Mouse (Mus musculus): ENCODE data around the gene Vamp8. TPM values are rescaled to one million over a fixed set of nuclear protein-coding genes. Genes with fewer than 3 reads are reported as not detected.

The Vamp8 gene
- polyA plus RNA-seq, 1 experiment, result 57.0 TPM

DNA sequence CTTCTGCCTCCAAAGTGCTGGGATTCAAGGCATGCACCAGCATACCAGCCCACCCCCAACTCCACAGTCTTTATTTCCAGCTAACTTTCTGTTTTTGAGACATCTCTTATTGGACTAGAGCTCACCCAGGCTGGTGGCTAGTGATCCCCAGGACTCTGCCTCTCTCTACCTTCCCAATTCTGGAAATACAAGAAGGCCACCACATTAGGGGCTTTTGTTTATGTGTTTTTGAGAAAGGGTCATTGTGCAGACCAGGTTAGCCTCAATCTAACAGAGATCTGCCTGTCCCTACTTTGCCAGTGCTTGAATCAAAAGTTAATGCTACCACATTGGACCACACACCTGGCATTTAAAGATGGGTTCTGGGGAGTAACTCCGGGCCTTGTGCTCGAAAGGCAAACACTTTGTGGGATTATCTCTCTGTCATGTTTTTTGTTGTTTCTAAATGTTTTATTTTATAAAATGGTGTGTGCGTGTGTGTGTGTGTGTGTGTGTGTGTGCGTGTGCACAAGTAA lies 23.0 kb downstream of the Vamp8 start:
- H3K4me3 ChIP-seq (replicated peaks; ENCODE audit: insufficient read depth, low read depth, low read length), result no peak overlapping the region
- TF ChIP-seq POLR2A (IDR thresholded peaks at IDR 0.05; ENCODE audit: borderline replicate concordance, insufficient read depth, low read length) (no peak), CTCF (IDR thresholded peaks at IDR 0.05; ENCODE audit: borderline replicate concordance, insufficient read depth, low read depth, low read length) (no peak)
- no peaks in the 10 kb centered on the region for H3K27me3 ChIP-seq (ENCODE audit: control insufficient read depth, insufficient read depth, low read length)
- no peak for DNase-seq
- 69% methylated on average over 4 of the region's 4 CpGs for WGBS
- H3K4me1 ChIP-seq (ENCODE audit: control insufficient read depth, insufficient read depth, low read length), result no peaks in the 10 kb centered on the region
- no peak overlapping the region for H3K27ac ChIP-seq (ENCODE audit: insufficient read depth, low read length)

DNA sequence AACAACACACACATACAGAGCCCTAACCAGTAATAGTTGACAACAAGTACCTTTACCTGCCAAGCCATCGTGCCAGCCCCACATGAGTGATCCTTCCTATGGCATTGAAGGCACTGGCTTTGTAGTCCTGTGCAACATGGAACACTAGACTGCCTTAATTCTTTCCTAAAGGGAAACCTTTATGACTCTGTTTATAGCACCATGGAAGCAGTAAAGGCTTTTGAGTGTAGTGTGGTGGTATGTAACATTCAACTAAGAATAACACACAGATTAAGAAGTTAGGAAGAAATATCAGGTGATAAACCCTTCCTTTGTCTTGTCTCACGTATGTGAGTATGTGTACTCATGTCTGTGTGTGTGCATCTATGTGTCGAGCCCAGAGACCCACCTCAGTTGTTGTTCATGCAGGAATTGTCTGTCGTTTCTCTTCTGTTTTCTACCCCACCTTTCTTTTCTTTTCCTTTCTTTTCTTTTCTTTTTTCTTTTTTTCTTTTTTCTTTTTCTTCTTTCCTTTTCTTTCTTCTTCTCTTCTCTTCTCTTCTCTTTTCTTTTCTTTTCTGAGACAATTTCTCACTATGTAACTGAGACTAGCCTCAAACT lies 23.6 kb downstream of the Vamp8 start, which contains the start of gene Rnf181:
TSS of gene Rnf181 (minus strand) at position 113 of the 600 bp plus-strand sequence.
- no peak for DNase-seq
- no peak within 1 kb of the TSS for H3K27ac ChIP-seq (ENCODE audit: insufficient read depth, low read length)
- H3K27me3 ChIP-seq (ENCODE audit: control insufficient read depth, insufficient read depth, low read length), result no peaks in the 10 kb centered on the region
- H3K4me1 ChIP-seq (ENCODE audit: control insufficient read depth, insufficient read depth, low read length), result no peaks in the 10 kb centered on the region
- 60% methylated on average over 4 of the region's 4 CpGs for WGBS
- TF ChIP-seq POLR2A (IDR thresholded peaks at IDR 0.05; ENCODE audit: borderline replicate concordance, insufficient read depth, low read length) (no peak), CTCF (IDR thresholded peaks at IDR 0.05; ENCODE audit: borderline replicate concordance, insufficient read depth, low read depth, low read length) (no peak)
- H3K4me3 ChIP-seq (replicated peaks; ENCODE audit: insufficient read depth, low read depth, low read length), result no peak within 1 kb of the TSS

DNA sequence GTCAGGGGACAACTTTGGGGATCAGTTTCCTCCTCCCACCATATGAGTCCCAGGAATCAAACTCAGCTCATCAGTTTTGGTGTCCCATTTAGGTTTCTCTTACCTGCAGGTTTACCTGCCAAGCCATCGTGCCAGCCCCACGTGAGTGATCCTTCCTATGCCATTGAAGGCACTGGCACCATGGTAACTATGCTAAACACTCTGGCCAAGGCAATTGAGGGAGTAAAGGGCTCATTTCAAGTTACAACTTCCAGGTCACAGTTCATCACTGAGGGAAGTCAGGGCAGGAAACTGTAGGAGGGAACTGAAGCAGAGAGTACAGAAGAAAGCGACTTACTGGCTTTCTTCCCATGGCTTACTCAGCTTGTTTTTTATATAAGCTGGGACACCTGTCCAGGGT lies 24.2 kb downstream of the Vamp8 start:
- no peak for DNase-seq
- Histone ChIP-seq H3K4me3 (replicated peaks; ENCODE audit: insufficient read depth, low read depth, low read length) (no peak overlapping the region), H3K4me1 (ENCODE audit: control insufficient read depth, insufficient read depth, low read length) (peaks cover 3% of the 10 kb centered on the region; the same call in 1 of the 2 replicates), H3K27ac (ENCODE audit: insufficient read depth, low read length) (no peak overlapping the region), H3K27me3 (ENCODE audit: control insufficient read depth, insufficient read depth, low read length) (no peaks in the 10 kb centered on the region)
- no peak for TF ChIP-seq CTCF (IDR thresholded peaks at IDR 0.05; ENCODE audit: borderline replicate concordance, insufficient read depth, low read depth, low read length)
- no peak for TF ChIP-seq POLR2A (IDR thresholded peaks at IDR 0.05; ENCODE audit: borderline replicate concordance, insufficient read depth, low read length)
- WGBS, result 54% methylated on average over 3 of the region's 3 CpGs

DNA sequence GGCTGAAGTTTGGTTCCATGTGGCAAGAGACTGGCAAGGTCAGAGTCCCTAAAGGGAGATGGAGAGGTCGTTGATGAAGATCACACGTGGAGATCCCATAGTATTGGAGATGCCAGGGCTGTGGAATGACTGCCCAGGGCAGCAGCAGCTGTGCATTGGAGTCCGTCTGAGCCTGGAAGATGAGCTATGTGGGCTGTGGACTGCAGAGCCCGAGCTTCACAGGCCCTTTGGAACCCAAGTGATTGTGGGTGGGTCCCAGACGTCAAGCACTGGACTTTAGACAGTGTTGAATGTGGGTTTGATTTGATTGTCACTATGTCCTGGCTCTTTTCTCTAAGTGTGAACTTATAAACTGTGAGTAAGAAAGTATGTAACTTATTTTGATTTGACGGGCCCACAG lies 25.5 kb downstream of the Vamp8 start:
- H3K27me3 ChIP-seq (ENCODE audit: control insufficient read depth, insufficient read depth, low read length), result no peaks in the 10 kb centered on the region
- H3K4me3 ChIP-seq (replicated peaks; ENCODE audit: insufficient read depth, low read depth, low read length), result no peak overlapping the region
- H3K4me1 ChIP-seq (ENCODE audit: control insufficient read depth, insufficient read depth, low read length), result peaks cover 8% of the 10 kb centered on the region
- 64% methylated on average over 6 of the region's 6 CpGs for WGBS
- DNase-seq, result no peak
- H3K27ac ChIP-seq (ENCODE audit: insufficient read depth, low read length), result no peak overlapping the region
- TF ChIP-seq POLR2A (IDR thresholded peaks at IDR 0.05; ENCODE audit: borderline replicate concordance, insufficient read depth, low read length) (no peak), CTCF (IDR thresholded peaks at IDR 0.05; ENCODE audit: borderline replicate concordance, insufficient read depth, low read depth, low read length) (no peak)

DNA sequence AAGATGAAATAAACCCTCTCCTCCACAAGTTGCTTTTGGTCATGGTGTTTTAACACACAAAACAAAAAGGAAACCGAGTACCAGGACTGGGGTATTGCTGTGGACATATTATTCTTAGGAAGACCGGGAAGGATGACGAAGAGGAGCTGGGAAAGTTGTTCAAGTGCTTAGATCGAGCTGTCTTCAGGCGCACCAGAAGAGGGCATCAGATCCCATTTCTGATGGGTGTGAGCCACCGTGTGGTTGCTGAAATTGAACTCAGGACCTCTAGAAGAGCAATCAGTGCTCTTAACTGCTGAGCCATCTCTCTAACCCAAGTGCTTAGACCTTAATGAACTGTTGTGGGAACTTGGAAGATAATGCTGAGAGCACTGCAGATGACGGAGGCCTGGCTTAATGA lies 26.5 kb downstream of the Vamp8 start:
- no peak for DNase-seq
- H3K27me3 ChIP-seq (ENCODE audit: control insufficient read depth, insufficient read depth, low read length), result no peaks in the 10 kb centered on the region
- H3K27ac ChIP-seq (ENCODE audit: insufficient read depth, low read length), result no peak overlapping the region
- peaks cover 8% of the 10 kb centered on the region for H3K4me1 ChIP-seq (ENCODE audit: control insufficient read depth, insufficient read depth, low read length)
- WGBS, result 53% methylated on average over 7 of the region's 7 CpGs
- no peak overlapping the region for H3K4me3 ChIP-seq (replicated peaks; ENCODE audit: insufficient read depth, low read depth, low read length)
- TF ChIP-seq POLR2A (IDR thresholded peaks at IDR 0.05; ENCODE audit: borderline replicate concordance, insufficient read depth, low read length), result no peak
- TF ChIP-seq CTCF (IDR thresholded peaks at IDR 0.05; ENCODE audit: borderline replicate concordance, insufficient read depth, low read depth, low read length), result no peak

DNA sequence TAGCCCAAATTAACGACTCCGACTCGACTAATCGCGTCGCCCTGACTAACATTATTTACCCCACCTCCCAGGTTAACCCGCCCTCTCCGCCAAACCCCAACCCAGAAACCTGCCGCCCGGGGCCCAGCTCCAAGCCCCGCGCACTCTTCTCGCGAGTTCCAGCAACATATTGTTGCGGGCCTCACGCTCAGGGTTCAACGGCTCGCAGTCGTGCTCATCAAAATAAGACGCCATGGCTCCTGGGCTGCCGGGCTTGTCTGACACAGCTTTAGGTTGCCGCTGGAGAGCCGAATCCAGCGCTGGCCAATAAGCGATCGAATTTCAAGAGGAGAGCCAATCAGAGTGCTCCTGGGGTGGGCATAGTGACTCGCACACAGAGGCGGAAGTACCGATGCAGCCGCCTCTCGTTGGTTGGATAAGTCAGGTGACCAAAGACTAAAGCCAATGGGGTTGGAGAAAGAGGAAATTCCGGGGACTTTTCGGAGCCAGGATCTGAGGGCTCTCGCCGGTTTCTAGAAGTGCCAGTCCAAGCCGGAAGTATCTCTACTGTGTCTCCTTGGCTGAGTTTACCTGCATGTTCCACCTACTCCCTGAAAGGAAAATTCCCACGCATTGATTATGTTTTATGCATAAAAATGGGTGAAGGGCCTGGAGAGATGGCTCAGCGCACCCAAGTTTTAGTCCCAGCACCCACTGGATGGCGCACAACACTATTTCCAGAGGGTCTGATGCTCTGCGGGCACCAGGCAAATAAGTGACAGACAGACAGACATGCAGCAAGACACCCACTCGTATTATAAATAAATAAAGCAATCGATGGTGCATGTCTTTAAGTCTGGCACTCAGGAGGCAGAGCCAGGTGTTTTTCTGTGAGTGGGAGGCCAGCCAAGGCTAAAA lies 28.1 kb downstream of the Vamp8 start:
- H3K4me1 ChIP-seq (ENCODE audit: control insufficient read depth, insufficient read depth, low read length), result peaks cover 8% of the 10 kb centered on the region
- peak overlapping the region; percentile 75 for H3K4me3 ChIP-seq (replicated peaks; ENCODE audit: insufficient read depth, low read depth, low read length)
- no peaks in the 10 kb centered on the region for H3K27me3 ChIP-seq (ENCODE audit: control insufficient read depth, insufficient read depth, low read length)
- DNase-seq, result peak; percentile 96 to 98
- peak; percentile 81 for TF ChIP-seq POLR2A (IDR thresholded peaks at IDR 0.05; ENCODE audit: borderline replicate concordance, insufficient read depth, low read length)
- peak; percentile 37; the same call in 1 of the 2 replicates for TF ChIP-seq CTCF (IDR thresholded peaks at IDR 0.05; ENCODE audit: borderline replicate concordance, insufficient read depth, low read depth, low read length)
- under 1% methylated on average over 42 of the region's 42 CpGs for WGBS
- H3K27ac ChIP-seq (ENCODE audit: insufficient read depth, low read length), result peak overlapping the region; percentile 48; the same call in 1 of the 2 replicates

DNA sequence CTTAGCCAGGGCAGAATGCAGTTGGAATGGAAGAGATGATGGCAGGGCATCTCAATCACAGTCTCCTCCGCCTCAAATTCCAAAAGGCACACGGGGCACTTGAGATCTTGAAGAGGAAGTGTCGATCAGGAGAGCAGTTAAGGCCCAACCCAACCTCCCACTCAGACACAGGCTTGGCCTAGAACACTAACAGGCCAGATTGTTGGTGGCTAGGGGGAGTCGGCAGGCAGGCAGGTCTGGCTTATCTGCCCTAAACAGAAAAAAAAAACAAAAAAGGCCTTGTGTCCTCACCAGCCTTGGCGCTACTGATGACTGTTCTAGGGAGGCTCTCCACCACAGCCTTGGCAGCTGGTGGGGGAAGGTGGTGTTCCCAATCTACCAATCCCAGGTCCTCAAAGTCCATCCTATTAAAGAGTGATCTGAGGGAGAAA lies 29.4 kb downstream of the Vamp8 start:
- DNase-seq, result no peak

More for the DNA sequence above, 29.4 kb downstream of the Vamp8 start:
- H3K4me3 ChIP-seq (replicated peaks; ENCODE audit: insufficient read depth, low read depth, low read length), result no peak overlapping the region
- WGBS, result 44% methylated on average over 5 of the region's 5 CpGs
- no peaks in the 10 kb centered on the region for H3K27me3 ChIP-seq (ENCODE audit: control insufficient read depth, insufficient read depth, low read length)
- TF ChIP-seq CTCF (IDR thresholded peaks at IDR 0.05; ENCODE audit: borderline replicate concordance, insufficient read depth, low read depth, low read length), result no peak
- TF ChIP-seq POLR2A (IDR thresholded peaks at IDR 0.05; ENCODE audit: borderline replicate concordance, insufficient read depth, low read length), result no peak
- H3K4me1 ChIP-seq (ENCODE audit: control insufficient read depth, insufficient read depth, low read length), result peaks cover 14% of the 10 kb centered on the region
- H3K27ac ChIP-seq (ENCODE audit: insufficient read depth, low read length), result no peak overlapping the region
